ENCODE assay signal across 9 mouse cellular contexts in the genomic region with DNA sequence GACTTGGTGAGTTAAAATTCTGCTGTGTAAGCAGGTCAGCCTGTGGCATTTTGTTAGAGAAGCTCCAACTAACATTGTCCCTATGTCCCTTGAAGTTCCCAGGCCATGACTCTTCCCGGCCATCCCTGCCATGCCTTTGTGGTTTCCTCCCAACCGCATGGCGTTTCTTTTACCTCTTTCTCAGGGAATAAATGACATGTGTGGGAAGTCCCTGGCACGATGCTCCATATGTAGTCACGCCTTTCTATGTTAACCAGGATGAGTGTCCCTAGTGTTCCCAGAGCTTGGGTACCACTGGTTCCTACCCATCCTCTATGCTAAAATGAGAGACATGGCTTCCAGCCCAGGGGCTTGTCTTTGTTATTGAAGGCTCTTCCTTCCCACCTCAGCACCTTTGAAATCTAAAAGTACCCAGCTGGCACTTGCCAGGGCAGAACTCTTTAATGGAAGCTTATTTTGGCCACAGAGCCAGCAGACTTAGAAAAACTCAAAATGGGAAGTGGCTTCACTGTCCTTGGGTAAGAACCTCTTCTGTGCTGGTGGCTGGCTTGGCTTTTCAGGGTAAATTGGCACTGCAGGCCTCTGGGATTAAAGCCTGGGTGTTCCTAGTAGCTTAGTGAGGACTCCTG. TPM values are rescaled to one million over a fixed set of nuclear protein-coding genes. Genes with fewer than 3 reads are reported as not detected.
A peak's percentile ranks its signal among the peaks of the same experiment; 100 is the strongest.
DNase-seq lines count a peak whose midpoint lies in the region; ATAC-seq and TF ChIP-seq lines count a peak whose summit lies in the region.
"Had no signal": no experiment of that assay in that cellular context is flagged by ENCODE, and none has a peak within 500 bp of the region (broad histone marks: within the 10 kb centered on the region; RNA-seq: fewer than 3 reads in every experiment).

No protein-coding gene starts in this region.

- no peaks in the 10 kb centered on the region for H3K36me3 ChIP-seq in kidney, embryonic 16.5 days (ENCODE audit: insufficient read depth, low read length)
- no peaks in the 10 kb centered on the region for H3K36me3 ChIP-seq in heart, embryonic 11.5 days (ENCODE audit: control insufficient read depth, insufficient read depth, low read length)
- H3K36me3 ChIP-seq in liver, postnatal 0 days (replicated peaks; ENCODE audit: insufficient read depth, low read length) = no peaks in the 10 kb centered on the region

- H3K27ac ChIP-seq in kidney, embryonic 16.5 days (ENCODE audit: low read length) = peak overlapping the region; percentile 46; the same call in 1 of the 2 replicates
- peak overlapping the region; percentile 14 for H3K27ac ChIP-seq in bone marrow macrophage, adult 2 months (ENCODE audit: insufficient read depth, low read depth, low read length)
- no peak overlapping the region for H3K27ac ChIP-seq in heart, embryonic 11.5 days (ENCODE audit: low read depth, low read length)
- peak overlapping the region; percentile 84 for H3K27ac ChIP-seq in liver, postnatal 0 days (ENCODE audit: low read depth)

- 88% methylated on average over 5 of the region's 5 CpGs for WGBS in kidney, embryonic 16.5 days
- 80% methylated on average over 5 of the region's 5 CpGs for WGBS in heart, embryonic 11.5 days (ENCODE audit: insufficient replicate concordance)
- 79% methylated on average over 5 of the region's 5 CpGs for WGBS in liver, postnatal 0 days (ENCODE audit: insufficient replicate concordance)

- H3K4me3 ChIP-seq in kidney, embryonic 16.5 days (ENCODE audit: low read length) = no peak overlapping the region
- H3K4me3 ChIP-seq in bone marrow macrophage, adult 2 months (ENCODE audit: insufficient read depth, low read length) = no peak overlapping the region
- no peak overlapping the region for H3K4me3 ChIP-seq in heart, embryonic 11.5 days (ENCODE audit: low read depth, low read length)
- H3K4me3 ChIP-seq in liver, postnatal 0 days (ENCODE audit: low read depth, low read length) = no peak overlapping the region

- no peak for ATAC-seq in kidney, embryonic 16.5 days (ENCODE audit: low FRiP score, low TSS enrichment)
- no peak for ATAC-seq in heart, embryonic 11.5 days (replicated peaks; ENCODE audit: insufficient number of reproducible peaks, low FRiP score, low TSS enrichment)
- ATAC-seq in liver, postnatal 0 days = no peak
- ATAC-seq: Patski had no signal

- no peak for TF ChIP-seq POLR2A in bone marrow macrophage, adult 2 months (IDR thresholded peaks at IDR 0.05; ENCODE audit: borderline replicate concordance, low read depth, low read length)

- H3K4me2 ChIP-seq in kidney, embryonic 16.5 days (replicated peaks; ENCODE audit: low read depth, low read length) = no peak overlapping the region
- 0 out of 2 replicates have a peak overlapping the region, but pooled peaks have one; percentile 4 for H3K4me2 ChIP-seq in heart, embryonic 11.5 days
- H3K4me2 ChIP-seq in liver, postnatal 0 days (ENCODE audit: low read depth, low read length) = no peak overlapping the region

- no peaks in the 10 kb centered on the region for H3K9me3 ChIP-seq in kidney, embryonic 16.5 days (ENCODE audit: low read length)
- no peaks in the 10 kb centered on the region for H3K9me3 ChIP-seq in heart, embryonic 11.5 days (replicated peaks; ENCODE audit: control insufficient read depth, low read length)
- no peaks in the 10 kb centered on the region for H3K9me3 ChIP-seq in liver, postnatal 0 days (ENCODE audit: low read length)

- intact Hi-C loops in left cerebral cortex, postnatal 14 days (cut with DNase I) = no loop called here

- DNase-seq in kidney, postnatal 4 days = no peak
- DNase-seq in liver, postnatal 0 days = no peak
- no peak for DNase-seq in thymus, postnatal 36 days
- DNase-seq in thymus, postnatal 25 days = no peak
- DNase-seq in left cerebral cortex, postnatal 14 days (ENCODE audit: low spot score in 2 of 2) = no peak

- no peak for TF ChIP-seq CTCF in bone marrow macrophage, adult 2 months (IDR thresholded peaks at IDR 0.05; ENCODE audit: low read depth, low read length)
- no peak for TF ChIP-seq CTCF in liver, postnatal 0 days (IDR thresholded peaks at IDR 0.05; ENCODE audit: low read depth)

- peaks cover 41% of the 10 kb centered on the region for H3K4me1 ChIP-seq in kidney, embryonic 16.5 days (ENCODE audit: insufficient read depth, low read length)
- peaks cover 36% of the 10 kb centered on the region for H3K4me1 ChIP-seq in bone marrow macrophage, adult 2 months (ENCODE audit: control insufficient read depth, insufficient read depth, low read length)
- peaks cover 38% of the 10 kb centered on the region for H3K4me1 ChIP-seq in heart, embryonic 11.5 days (ENCODE audit: control insufficient read depth, insufficient read depth, low read length)
- peaks cover 65% of the 10 kb centered on the region for H3K4me1 ChIP-seq in liver, postnatal 0 days (ENCODE audit: insufficient read depth)

- H3K9ac ChIP-seq in kidney, embryonic 16.5 days (replicated peaks; ENCODE audit: low read length) = no peak overlapping the region
- H3K9ac ChIP-seq in heart, embryonic 11.5 days (ENCODE audit: low read depth, low read length) = no peak overlapping the region
- no peak overlapping the region for H3K9ac ChIP-seq in liver, postnatal 0 days (replicated peaks)

- no peaks in the 10 kb centered on the region for H3K27me3 ChIP-seq in kidney, embryonic 16.5 days (ENCODE audit: insufficient read depth, low read length)
- no peaks in the 10 kb centered on the region for H3K27me3 ChIP-seq in heart, embryonic 11.5 days (ENCODE audit: control insufficient read depth, insufficient read depth, low read length)
- H3K27me3 ChIP-seq in liver, postnatal 0 days (ENCODE audit: insufficient read depth, low read length) = no peaks in the 10 kb centered on the region
- H3K27me3 ChIP-seq: Patski had no signal

- no peak for TF ChIP-seq EP300 in liver, postnatal 0 days (IDR thresholded peaks at IDR 0.05; ENCODE audit: low read depth)

RNA-seq across cellular contexts. Expression of gene Ascc1, which starts 24.8 kb away (rescaled TPM):
- polyA plus RNA-seq in kidney, embryonic 16.5 days (2015; fragmentation: Nextera tagmentation; extraction: Ambion mirVana) = 56.3 and 58.0 TPM in 2 replicates
- 26.5 and 29.3 TPM in 2 replicates for polyA plus RNA-seq in bone marrow macrophage, adult 2 months (2012; ENCODE audit: insufficient read depth, insufficient read length, missing spikeins)
- polyA plus RNA-seq in heart, embryonic 11.5 days (2014; fragmentation: Nextera tagmentation; extraction: Ambion mirVana) = 34.5 and 36.2 TPM in 2 replicates
- polyA plus RNA-seq in liver, postnatal 0 days (2015; fragmentation: Nextera tagmentation; extraction: Ambion mirVana) = 14.1 and 14.7 TPM in 2 replicates
- total RNA-seq in left cerebral cortex, postnatal 14 days (2021) = 10 to 100 TPM; 18.1 to 19.4 TPM

RNA-seq across cellular contexts. Expression of gene Anapc16, which starts 25.1 kb away (rescaled TPM):
- polyA plus RNA-seq in kidney, embryonic 16.5 days (2015; fragmentation: Nextera tagmentation; extraction: Ambion mirVana) = 93.6 and 95.2 TPM in 2 replicates
- 33.2 and 44.1 TPM in 2 replicates for polyA plus RNA-seq in bone marrow macrophage, adult 2 months (2012; ENCODE audit: insufficient read depth, insufficient read length, missing spikeins)
- 70.6 and 84.1 TPM in 2 replicates for polyA plus RNA-seq in heart, embryonic 11.5 days (2014; fragmentation: Nextera tagmentation; extraction: Ambion mirVana)
- 37.3 and 37.7 TPM in 2 replicates for polyA plus RNA-seq in liver, postnatal 0 days (2015; fragmentation: Nextera tagmentation; extraction: Ambion mirVana)
- total RNA-seq in left cerebral cortex, postnatal 14 days (2021) = 10 to 100 TPM; 60.8 to 67.3 TPM

RNA-seq across cellular contexts. Expression of gene Ddit4, which starts 26.2 kb away (rescaled TPM):
- 30.6 and 31.9 TPM in 2 replicates for polyA plus RNA-seq in kidney, embryonic 16.5 days (2015; fragmentation: Nextera tagmentation; extraction: Ambion mirVana)
- polyA plus RNA-seq in bone marrow macrophage, adult 2 months (2012; ENCODE audit: insufficient read depth, insufficient read length, missing spikeins) = 3.4 and 3.5 TPM in 2 replicates
- polyA plus RNA-seq in heart, embryonic 11.5 days (2014; fragmentation: Nextera tagmentation; extraction: Ambion mirVana) = 1.9 and 3.4 TPM in 2 replicates
- polyA plus RNA-seq in liver, postnatal 0 days (2015; fragmentation: Nextera tagmentation; extraction: Ambion mirVana) = 3.6 and 5.2 TPM in 2 replicates
- 10 to 100 TPM; 52.5 to 76.3 TPM for total RNA-seq in left cerebral cortex, postnatal 14 days (2021)
